9 mouse cellular contexts compared by ENCODE assay signal in genomic region chr7:37337616-37338015, GRCm38 (mm10).
DNase-seq lines count a peak whose midpoint lies in the region; ATAC-seq and TF ChIP-seq lines count a peak whose summit lies in the region.
"Had no signal": no experiment of that assay in that cellular context is flagged by ENCODE, and none has a peak within 500 bp of the region (broad histone marks: within the 10 kb centered on the region; RNA-seq: fewer than 3 reads in every experiment).

No protein-coding gene starts in this region.

- H3K4me3 ChIP-seq in intestine, embryonic 14.5 days (ENCODE audit: low read depth, low read length): no peak overlapping the region
- H3K4me3 ChIP-seq in intestine, embryonic 16.5 days (ENCODE audit: low read length): no peak overlapping the region
- 0 out of 2 replicates have a peak overlapping the region, but pooled peaks have one; percentile 3 for H3K4me3 ChIP-seq in cortical plate, adult 2 months (ENCODE audit: insufficient read depth, low read length)
- H3K4me3 ChIP-seq in hindbrain, embryonic 11.5 days (ENCODE audit: low read depth, low read length): no peak overlapping the region
- H3K4me3 ChIP-seq in midbrain, postnatal 0 days (ENCODE audit: low read depth, low read length): no peak overlapping the region

- H3K27ac ChIP-seq in intestine, embryonic 14.5 days (ENCODE audit: low read depth): 0 out of 2 replicates have a peak overlapping the region, but pooled peaks have one; percentile 65
- H3K27ac ChIP-seq in intestine, embryonic 16.5 days (ENCODE audit: low read length): no peak overlapping the region
- H3K27ac ChIP-seq in cortical plate, adult 2 months (ENCODE audit: insufficient read depth, low read length): peak overlapping the region; percentile 82
- peak overlapping the region; percentile 30; the same call in 1 of the 2 replicates for H3K27ac ChIP-seq in hindbrain, embryonic 11.5 days (ENCODE audit: low read depth, low read length)
- H3K27ac ChIP-seq in midbrain, postnatal 0 days (ENCODE audit: low read depth, low read length): no peak overlapping the region

- no peak for TF ChIP-seq CTCF in cortical plate, adult 2 months (IDR thresholded peaks at IDR 0.05; ENCODE audit: extremely low read depth, insufficient read depth, low read length)
- TF ChIP-seq CTCF in midbrain, postnatal 0 days (IDR thresholded peaks at IDR 0.05): no peak

- 41% methylated on average over 11 of the region's 11 CpGs for WGBS in intestine, embryonic 14.5 days
- 49% methylated on average over 11 of the region's 11 CpGs for WGBS in intestine, embryonic 16.5 days
- WGBS in hindbrain, embryonic 11.5 days: 67% methylated on average over 11 of the region's 11 CpGs
- WGBS in midbrain, postnatal 0 days: 50% methylated on average over 11 of the region's 11 CpGs

- H3K9me3 ChIP-seq in intestine, embryonic 14.5 days (ENCODE audit: control insufficient read depth, low read length): no peaks in the 10 kb centered on the region
- no peaks in the 10 kb centered on the region for H3K9me3 ChIP-seq in intestine, embryonic 16.5 days (ENCODE audit: control insufficient read depth, low read length)
- no peaks in the 10 kb centered on the region for H3K9me3 ChIP-seq in hindbrain, embryonic 11.5 days (ENCODE audit: control insufficient read depth, low read length)
- no peaks in the 10 kb centered on the region for H3K9me3 ChIP-seq in midbrain, postnatal 0 days (ENCODE audit: low read length)

- TF ChIP-seq POLR2A in cortical plate, adult 2 months (IDR thresholded peaks at IDR 0.05; ENCODE audit: extremely low read depth, insufficient read depth, low read length): no peak

- H3K27me3 ChIP-seq in intestine, embryonic 14.5 days (replicated peaks; ENCODE audit: control insufficient read depth, insufficient read depth, low read length): peaks cover 6% of the 10 kb centered on the region; the same call in 1 of the 2 replicates
- peaks cover 2% of the 10 kb centered on the region; the same call in 1 of the 2 replicates for H3K27me3 ChIP-seq in intestine, embryonic 16.5 days (replicated peaks; ENCODE audit: control insufficient read depth, insufficient read depth, low read length)
- no peaks in the 10 kb centered on the region; the same call in 1 of the 2 replicates for H3K27me3 ChIP-seq in hindbrain, embryonic 11.5 days (ENCODE audit: control insufficient read depth, insufficient read depth, low read length)
- no peaks in the 10 kb centered on the region for H3K27me3 ChIP-seq in midbrain, postnatal 0 days (ENCODE audit: insufficient read depth, low read length)

- peaks cover 29% of the 10 kb centered on the region for H3K4me1 ChIP-seq in intestine, embryonic 14.5 days (replicated peaks; ENCODE audit: control insufficient read depth, insufficient read depth, low read length)
- peaks cover 11% of the 10 kb centered on the region; the same call in 1 of the 2 replicates for H3K4me1 ChIP-seq in intestine, embryonic 16.5 days (ENCODE audit: control insufficient read depth, insufficient read depth, low read length)
- peaks cover 4% of the 10 kb centered on the region; the same call in 1 of the 2 replicates for H3K4me1 ChIP-seq in cortical plate, adult 2 months (ENCODE audit: control insufficient read depth, insufficient read depth, low read length)
- H3K4me1 ChIP-seq in hindbrain, embryonic 11.5 days (replicated peaks; ENCODE audit: control insufficient read depth, insufficient read depth, low read length): peaks cover 13% of the 10 kb centered on the region; the same call in 1 of the 2 replicates
- H3K4me1 ChIP-seq in midbrain, postnatal 0 days (ENCODE audit: insufficient read depth, low read length): peaks cover 5% of the 10 kb centered on the region; the same call in 1 of the 2 replicates

- no peak overlapping the region for H3K9ac ChIP-seq in intestine, embryonic 14.5 days (ENCODE audit: low read length)
- H3K9ac ChIP-seq in intestine, embryonic 16.5 days (ENCODE audit: low read depth, low read length): no peak overlapping the region
- no peak overlapping the region for H3K9ac ChIP-seq in hindbrain, embryonic 11.5 days (ENCODE audit: low read depth, low read length)
- H3K9ac ChIP-seq in midbrain, postnatal 0 days (replicated peaks; ENCODE audit: low read length, poor library complexity, severe bottlenecking): no peak overlapping the region; the same call in 1 of the 2 replicates

- no peak for DNase-seq in intestine, embryonic 14.5 days (ENCODE audit: low spot score)
- DNase-seq in hindbrain, embryonic 11.5 days (ENCODE audit: low spot score): peak; percentile 26
- DNase-seq in midbrain, postnatal 0 days (ENCODE audit: low spot score): no peak
- DNase-seq in ovary, postnatal 10 days (ENCODE audit: low spot score): no peak
- no peak for DNase-seq in right cerebral cortex, postnatal 14 days
- DNase-seq: adrenal gland, postnatal 25 days had no signal

- no peaks in the 10 kb centered on the region for H3K36me3 ChIP-seq in intestine, embryonic 14.5 days (ENCODE audit: control insufficient read depth, insufficient read depth, low read length)
- H3K36me3 ChIP-seq in intestine, embryonic 16.5 days (ENCODE audit: control insufficient read depth, insufficient read depth, low read length): no peaks in the 10 kb centered on the region
- H3K36me3 ChIP-seq in hindbrain, embryonic 11.5 days (ENCODE audit: control insufficient read depth, insufficient read depth, low read length): no peaks in the 10 kb centered on the region
- H3K36me3 ChIP-seq in midbrain, postnatal 0 days (ENCODE audit: insufficient read depth, low read length): no peaks in the 10 kb centered on the region

- ATAC-seq in intestine, embryonic 14.5 days (replicated peaks; ENCODE audit: low FRiP score, low TSS enrichment, low read depth): no peak
- no peak for ATAC-seq in intestine, embryonic 16.5 days
- no peak for ATAC-seq in hindbrain, embryonic 11.5 days (ENCODE audit: low FRiP score)
- ATAC-seq in midbrain, postnatal 0 days (ENCODE audit: low FRiP score): no peak; the same call in 1 of the 2 replicates
- ATAC-seq in granulocyte monocyte progenitor cell, adult 5-6 weeks (replicated peaks; ENCODE audit: poor library complexity, severe bottlenecking): no peak

- H3K4me2 ChIP-seq in intestine, embryonic 14.5 days (ENCODE audit: low read length): peak overlapping the region; percentile 70
- H3K4me2 ChIP-seq in intestine, embryonic 16.5 days (ENCODE audit: low read depth, low read length): no peak overlapping the region; the same call in 1 of the 2 replicates
- H3K4me2 ChIP-seq in hindbrain, embryonic 11.5 days (replicated peaks; ENCODE audit: low read depth, low read length): no peak overlapping the region
- peak overlapping the region; percentile 86 for H3K4me2 ChIP-seq in midbrain, postnatal 0 days (ENCODE audit: low read depth, low read length, poor library complexity, severe bottlenecking)

Comparison
In these comparisons a context has a peak if more than half of its experiments do, and no peak if none do; other contexts are left out.
1. H3K27ac ChIP-seq: peak in intestine, embryonic 14.5 days (single experiment), cortical plate, adult 2 months (single experiment) and hindbrain, embryonic 11.5 days (single experiment); none in intestine, embryonic 16.5 days (single experiment) and midbrain, postnatal 0 days (single experiment).
2. H3K4me2 ChIP-seq: peak in intestine, embryonic 14.5 days (single experiment) and midbrain, postnatal 0 days (single experiment); none in intestine, embryonic 16.5 days (single experiment) and hindbrain, embryonic 11.5 days (single experiment).